Mouse (Mus musculus) cerebellum, adult 11 months (tissue): ENCODE measurements around the gene Gm10972.
"Not testable (repeated sequence)": the region's sequence is repeated elsewhere in the genome, so short reads cannot be mapped to it uniquely, and the experiment has no call there.

Source experiments
- DNase-seq: peaks from one replicate; pipeline ENCODE4 v3.0.0; 2022

Gm10972 gene

DNA sequence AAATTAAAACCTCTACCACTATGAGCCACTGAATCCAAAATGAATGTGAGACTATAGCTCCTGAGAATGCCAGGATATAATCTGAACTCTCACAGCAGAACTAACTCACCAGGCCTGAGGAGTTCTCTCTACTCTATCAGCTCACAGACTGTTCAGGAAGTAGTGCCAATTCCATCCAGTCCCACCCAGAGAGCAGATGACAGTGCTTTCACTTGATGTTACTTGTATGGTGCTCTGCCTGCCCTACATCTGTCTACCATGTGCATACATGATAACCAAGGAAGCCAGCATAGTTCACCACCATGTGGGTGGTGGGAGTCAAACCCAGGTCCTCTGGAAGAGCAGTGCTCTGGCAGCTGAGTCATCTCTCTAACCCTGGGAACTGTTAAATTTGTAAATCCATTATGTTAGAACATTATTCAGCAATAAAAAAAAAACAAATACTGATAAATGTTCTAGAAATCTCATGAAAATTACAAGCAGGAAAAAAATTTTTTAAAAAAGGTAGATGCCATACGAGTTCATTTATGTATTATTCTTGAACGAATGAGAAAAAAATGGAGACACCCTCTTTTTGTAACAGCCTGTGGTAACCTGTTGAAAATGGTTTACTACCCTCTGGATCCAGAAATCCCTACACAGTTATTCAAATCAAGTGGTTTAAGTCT lies at the start of gene Gm10972:
Gene Gm10972, plus strand, starts transcription at position 618 of the 668 bp plus-strand sequence.
- DNase-seq, result not testable (repeated sequence)

DNA sequence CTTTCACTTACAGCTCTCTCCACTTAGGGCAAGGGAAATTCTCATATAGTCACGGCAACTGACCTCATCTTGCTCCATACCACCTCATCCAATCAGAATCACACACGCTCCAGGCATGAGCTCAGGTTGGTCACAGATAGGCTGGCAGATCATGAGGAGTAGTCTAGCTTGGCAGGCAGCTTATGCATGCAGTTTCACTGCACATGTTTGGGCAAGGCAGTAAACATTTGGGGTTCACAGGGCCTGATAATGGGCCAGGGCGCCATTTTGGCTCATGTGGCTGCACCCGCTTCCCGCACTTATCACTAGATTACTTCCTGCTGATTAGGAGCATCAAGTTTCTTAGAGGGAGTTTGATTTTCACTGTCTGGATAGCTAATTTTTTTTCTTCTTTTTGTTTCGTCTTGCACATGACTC lies 47.0 kb upstream of the Gm10972 start:
- no peak for DNase-seq

DNA sequence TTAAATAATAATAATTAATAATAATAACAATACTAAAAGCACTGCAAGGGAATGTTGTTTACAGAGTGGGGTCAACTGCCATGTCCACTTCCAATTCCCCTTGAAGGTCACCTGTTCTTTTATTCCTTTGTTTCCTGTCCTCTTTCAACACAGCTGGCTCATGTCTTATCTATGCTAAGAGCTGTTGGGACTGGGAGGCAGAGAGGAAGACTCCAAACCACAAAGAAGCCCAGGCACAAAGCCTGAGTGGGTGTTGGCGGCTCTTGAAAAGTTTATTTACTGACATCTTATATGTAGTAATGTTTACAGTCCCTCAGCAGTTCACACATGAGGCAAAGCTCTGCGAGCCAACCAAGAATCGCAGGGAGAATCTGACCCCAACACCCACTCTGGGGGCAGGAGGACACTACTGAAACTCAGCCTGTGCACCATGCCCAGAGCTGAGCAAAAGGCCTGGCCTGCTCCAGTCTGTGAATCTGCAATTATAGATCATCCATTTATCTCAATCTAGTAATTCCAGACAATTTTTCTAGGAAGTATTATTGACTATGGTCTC lies 45.6 kb upstream of the Gm10972 start:
- DNase-seq, result no peak

DNA sequence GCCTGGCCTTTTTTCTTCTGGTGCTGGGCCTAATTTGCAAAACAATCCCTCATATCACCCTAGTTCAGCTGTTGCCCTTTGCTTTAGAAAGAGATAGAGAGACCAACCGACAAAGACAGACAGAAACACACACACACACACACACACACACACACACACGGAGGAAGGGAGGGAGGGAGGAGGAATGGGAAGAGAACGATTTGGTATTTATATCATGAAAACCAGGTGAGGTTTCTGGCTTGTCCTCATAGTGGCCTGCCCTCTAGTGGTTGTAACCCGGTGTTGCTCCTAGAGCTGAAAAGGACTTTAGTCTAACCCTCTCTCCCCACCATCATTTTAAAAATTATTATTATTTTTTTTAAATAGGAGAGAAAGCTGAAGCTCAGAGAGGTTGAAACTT lies 41.0 kb upstream of the Gm10972 start:
- DNase-seq, result peak; percentile 50

DNA sequence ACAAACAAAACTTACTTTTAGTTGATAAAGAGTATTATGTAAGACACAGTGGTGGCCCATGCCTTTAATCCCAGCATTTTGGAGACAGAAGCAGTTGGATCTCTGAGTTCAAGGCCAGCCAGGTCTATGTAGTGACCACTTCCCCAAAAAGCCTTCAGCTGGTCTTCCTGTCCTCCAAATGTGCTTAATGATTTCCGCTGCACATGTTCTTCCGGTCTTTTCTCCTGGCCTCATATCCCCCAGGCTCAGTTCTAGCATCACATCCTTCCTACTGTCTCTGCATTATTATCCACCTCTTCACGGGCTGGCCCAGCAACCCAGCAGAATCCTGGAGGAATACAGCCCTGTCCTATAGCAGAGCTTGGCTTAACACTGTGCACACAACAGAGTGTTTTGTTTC lies 33.3 kb upstream of the Gm10972 start:
- no peak for DNase-seq

DNA sequence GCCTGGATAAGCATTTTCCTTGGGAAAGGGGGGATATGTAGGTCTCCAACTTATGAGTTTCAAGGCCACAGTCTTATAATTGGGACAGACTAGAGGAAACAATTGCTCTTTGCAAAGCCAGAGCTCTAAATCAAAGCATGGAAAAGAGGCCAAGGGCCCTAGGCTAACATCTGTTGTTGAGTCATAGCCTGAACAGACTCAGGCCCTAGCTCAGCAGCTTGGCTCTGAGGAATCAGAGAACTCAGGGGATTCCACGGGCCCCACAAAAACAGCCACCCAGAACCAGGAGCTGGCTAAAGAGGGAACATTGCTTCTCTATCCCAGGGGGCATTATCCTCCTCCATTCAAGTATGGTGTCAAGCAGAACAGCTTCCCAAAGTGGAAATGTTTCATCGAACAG lies 32.3 kb upstream of the Gm10972 start:
- no peak for DNase-seq

DNA sequence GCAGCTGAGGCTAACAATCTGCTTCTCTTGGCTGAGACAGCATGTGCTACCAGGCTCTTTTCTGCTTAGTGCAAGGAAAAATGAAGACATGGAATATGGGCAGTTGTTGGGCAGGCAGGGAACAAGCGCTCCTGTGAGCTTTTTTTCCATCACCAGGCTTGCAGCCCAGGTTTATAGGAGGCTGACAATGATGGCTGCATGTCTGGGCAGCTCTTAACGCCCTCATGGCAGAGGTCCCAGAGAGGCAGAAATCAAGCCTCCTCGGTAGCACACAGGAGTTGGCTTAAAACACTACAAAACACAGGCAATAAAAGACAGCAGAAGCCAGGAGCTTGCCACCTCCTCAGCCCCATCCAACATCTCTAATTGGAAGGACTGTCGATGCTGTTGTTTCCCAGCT lies 31.6 kb upstream of the Gm10972 start:
- no peak for DNase-seq

DNA sequence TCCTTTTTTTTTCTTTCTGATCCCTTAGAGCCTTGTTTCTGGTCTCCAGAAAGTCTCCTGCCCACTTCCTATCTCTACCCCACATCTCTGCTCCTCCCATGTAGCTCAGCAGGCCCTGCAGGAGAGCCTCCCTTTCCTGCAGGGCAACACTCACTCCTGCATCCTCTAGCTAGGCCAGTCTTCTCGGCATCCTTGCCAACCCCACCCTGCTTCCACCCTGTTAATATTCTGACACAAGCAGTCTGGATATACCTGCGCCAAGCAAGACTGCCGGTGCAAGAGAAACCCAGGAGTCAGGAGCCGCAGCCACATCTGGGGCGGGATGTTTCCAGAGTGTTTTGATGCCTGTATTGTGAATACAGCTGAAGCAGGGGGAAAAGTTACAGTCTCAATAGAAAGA lies 31.1 kb upstream of the Gm10972 start:
- DNase-seq, result no peak

DNA sequence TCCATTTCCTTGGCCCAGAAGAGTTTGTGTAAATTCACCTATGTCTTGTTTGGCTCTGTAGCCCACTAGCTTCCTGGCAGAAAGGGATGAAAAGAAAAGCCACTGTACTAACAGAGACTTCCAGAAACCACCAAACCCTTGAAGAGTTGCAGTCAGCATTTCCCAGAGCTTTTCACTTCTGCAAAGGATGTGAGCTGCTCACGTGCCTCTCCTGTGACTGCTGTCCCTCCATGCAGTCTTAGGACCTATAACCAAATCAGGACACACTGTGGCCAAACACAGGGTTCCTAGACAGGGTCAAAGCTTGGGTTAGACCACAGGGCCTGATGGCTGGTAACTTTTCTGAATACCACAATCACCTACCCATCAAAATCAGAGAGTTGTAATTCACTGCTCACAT lies 30.6 kb upstream of the Gm10972 start:
- no peak for DNase-seq

DNA sequence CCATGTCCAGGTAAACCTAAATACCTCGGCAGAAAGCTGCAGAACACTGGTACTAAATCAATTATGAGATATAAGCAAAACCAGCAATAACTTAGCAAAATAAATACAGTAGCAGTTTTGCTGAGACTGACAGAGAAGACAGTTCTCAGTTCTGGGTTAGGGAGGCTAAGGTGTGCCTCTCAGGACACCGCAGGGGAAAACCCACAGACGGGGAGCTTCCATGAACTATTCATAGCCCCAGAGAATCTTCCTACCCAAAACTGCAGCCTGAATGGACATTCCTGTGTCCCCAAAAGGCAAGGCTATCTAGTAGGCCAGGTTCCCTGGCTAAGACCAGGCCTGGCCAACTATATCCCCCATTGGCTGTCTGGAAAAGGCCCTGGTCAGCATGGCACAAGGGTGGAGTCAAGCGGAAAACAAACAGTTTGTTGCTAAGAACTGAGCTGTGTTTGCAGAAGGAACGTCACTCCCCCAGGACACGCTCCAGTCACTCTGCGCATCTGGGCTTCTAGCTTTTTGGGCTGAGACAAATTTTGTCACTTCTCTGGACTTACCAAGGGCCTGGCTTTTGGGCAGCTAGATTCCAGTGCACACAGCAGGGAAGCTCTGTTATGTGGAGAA lies 29.5 kb upstream of the Gm10972 start:
- DNase-seq, result no peak

DNA sequence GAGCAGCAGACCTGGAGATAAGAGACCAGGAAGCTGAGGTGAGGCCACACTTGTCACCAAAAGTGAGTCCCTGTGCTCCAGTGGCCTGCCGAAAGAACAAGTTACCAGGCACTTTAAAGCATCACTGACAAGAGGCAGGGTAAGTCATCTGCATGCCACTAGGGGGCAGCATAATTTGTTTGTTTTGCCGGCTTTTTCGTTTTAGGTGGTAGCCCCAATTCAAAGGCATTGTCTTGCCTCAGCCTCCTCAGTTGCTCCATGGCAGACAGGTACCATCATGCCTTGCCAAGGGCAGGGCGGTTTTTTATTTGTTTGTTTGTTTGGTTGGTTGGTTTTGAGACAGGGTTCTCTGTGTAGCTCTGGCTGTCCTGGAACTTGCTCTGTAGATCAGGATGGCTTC lies 26.2 kb upstream of the Gm10972 start:
- peak; percentile 23 for DNase-seq

DNA sequence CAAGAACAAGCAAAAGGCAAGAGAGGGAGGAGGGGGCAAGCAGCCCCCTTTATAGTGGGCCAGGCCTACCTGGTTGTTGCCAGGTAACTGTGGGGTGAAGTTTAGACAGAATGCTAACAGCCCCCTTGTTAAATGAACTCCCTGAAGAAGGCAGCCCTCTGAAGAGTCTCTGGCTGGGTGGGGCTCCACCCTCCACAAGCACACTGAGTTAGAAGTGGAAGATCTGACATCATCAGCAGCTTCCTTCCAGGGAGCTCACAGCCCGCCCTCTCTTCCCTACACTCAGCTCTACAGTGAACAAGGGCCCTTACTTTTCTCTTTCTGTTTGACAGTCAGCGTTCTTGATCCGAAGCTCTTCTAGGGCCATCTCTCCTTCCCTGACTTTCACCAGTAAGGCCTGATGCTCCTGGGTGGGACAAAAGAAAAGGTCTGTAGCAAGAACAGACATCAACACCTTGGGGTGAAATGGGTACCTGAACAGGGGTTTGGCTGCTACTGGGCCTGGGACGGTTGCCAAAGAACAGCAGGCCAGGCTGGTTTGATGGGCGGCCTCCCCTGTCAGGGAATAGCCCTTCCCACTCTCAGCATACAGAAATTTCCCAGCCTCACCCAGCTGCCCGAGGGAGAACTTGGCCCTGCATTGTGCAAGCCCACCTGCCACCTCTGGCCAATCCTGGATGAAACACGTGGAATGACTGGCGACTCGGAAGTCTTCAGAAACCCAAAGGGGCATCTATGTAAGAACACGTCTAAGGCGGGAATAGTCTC lies 21.0 kb upstream of the Gm10972 start:
- no peak for DNase-seq

DNA sequence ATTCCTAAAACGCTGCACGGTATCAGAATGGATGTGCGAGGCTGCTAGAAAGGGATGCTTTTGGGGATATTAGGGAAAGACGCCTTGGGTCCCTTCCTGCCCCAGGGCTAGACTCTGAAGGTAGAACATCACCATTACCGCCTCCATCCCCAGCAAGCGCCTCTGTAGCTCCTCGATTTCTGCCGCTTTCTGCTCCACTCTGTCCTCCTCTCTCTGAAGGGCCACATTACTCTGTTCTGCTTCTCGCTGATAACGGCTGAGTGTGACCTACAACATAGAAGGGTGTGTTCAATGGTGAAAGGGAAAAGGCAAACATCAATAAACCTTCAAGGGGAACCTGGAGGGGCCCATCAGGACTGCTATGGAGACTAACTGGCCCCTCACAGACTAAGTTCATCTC lies 20.4 kb upstream of the Gm10972 start:
- DNase-seq, result no peak

DNA sequence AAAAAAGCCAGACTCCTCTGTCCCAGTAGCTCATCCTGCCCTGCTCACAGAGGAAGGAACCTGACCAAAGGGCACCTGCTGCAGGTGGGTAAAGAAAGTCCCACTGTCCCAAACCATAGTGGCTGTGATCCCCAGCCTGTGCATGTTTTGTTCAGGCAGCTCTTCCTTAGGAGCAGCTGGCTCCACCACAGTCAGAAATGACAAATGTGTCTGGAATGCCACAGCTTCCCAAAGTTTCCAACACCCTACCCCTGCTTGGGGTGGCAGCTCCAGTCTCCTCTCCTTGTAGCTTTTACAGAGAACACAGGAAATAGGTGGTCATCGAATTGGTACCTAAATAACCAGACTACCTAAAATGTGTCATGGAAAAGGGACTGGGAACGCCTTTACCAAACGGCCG lies 18.6 kb upstream of the Gm10972 start:
- DNase-seq, result no peak

DNA sequence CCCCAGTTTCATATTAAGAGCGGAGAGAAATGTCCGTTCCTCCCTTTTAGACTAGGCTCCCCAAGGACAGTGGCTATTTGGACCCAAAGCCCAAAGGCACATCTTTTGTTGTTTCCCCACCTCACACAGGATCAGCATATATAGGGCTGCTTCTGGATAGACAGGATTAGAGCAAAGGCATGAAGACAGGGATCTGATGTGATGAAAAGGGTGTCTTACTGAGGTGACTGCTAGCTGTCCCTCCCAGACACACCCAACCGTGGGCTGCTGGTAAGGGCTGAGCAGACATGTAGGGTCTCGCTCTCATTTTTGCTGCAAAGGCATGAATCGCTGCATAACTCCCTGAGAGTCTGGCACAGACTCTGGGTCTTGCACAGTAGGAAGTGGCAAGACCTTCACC lies 14.2 kb upstream of the Gm10972 start:
- DNase-seq, result no peak

DNA sequence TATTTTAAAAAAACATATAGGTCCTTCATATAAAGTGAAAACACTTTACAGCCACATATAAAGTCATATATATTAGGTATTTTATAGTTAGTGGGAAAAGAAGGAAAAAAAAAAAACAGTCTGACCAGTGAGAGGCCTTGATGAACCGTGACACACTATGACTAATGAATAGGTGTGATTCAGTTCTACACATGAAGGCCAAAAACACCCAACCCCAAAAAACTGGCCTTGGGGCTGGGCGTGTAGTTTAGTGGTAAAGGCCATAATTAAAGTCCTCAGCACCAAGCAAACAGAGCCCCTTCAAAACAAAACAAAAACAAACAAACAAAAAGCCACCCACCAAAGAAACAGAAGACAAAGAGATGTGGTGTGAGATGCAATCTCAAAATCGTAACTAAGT lies 13.0 kb upstream of the Gm10972 start:
- no peak for DNase-seq

DNA sequence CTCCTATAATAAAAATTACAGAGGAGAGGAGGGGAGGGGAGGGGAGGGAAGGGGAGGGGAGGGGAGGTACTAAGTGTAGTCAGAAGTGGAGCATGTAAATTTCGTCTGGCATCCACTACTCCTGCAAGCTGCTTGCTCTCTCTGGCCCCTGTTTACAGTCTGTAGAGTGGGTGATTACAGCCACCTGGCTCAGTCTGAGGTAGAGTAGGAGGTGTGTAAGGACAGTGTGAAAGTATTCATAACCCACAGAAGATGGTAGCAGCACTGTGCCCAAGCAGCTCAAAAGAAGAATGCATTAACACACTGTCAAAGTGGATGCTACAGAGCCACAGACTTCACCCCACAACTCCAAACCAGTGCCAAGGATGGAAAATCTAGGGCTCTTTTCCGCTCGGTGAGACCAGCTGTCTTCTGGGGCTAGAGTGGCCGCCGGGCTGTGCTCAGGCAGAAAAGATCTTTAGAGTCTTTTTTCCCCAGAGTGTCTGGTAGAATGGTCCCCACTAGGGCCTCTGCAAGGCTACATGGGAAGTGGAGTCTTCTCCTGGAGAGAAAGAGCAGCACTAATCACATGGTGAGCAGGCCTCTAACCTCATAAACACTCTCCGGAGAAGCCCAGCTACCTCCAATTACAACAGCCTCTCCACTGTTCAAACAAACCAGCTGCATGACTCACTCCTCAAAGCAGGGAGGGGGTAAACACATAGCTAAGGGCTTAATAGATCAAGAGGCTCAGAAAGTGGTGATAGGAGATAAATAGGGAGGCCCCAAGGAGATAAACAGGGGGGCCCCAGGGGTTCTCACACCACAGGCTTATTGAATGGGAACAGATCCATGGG lies 6.1 kb downstream of the Gm10972 start:
- no peak for DNase-seq

DNA sequence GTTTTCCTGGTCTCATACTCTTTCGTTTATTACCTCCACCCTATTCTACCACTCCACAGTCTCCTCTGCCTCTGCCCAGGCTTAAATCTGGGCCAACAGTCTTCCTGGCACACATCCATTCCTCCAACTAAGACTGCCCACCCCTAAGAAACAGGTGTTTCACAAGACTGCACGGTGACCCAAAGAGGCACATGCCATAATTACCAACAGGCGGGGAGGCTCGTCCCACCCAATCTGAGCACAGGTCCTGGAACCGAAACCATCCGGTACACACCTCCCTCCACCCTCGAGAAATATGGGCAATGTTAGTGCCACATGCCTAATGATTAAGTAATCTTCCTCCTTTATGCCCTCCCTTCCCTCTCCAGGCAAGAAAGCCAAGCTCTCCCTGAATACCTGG lies 7.5 kb downstream of the Gm10972 start:
- DNase-seq, result no peak

DNA sequence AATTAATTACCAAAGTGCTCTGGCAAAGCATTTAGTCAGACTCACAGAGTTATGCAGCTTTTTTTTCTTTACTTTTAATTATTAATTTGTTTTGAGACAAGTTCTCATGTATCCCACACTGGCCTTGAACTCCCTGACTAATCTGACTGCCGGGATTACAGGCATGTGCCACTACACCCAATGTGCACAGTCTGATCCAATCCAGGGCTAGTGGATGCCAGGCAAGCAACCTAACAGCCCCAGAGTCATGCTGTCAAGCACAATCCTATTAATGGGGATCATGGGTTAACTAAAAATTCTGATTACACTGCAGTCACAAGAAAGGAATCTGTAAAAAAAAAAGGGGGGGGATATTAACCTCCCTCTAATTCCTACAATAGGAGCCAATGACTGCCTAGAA lies 11.1 kb downstream of the Gm10972 start:
- not testable (repeated sequence) for DNase-seq

DNA sequence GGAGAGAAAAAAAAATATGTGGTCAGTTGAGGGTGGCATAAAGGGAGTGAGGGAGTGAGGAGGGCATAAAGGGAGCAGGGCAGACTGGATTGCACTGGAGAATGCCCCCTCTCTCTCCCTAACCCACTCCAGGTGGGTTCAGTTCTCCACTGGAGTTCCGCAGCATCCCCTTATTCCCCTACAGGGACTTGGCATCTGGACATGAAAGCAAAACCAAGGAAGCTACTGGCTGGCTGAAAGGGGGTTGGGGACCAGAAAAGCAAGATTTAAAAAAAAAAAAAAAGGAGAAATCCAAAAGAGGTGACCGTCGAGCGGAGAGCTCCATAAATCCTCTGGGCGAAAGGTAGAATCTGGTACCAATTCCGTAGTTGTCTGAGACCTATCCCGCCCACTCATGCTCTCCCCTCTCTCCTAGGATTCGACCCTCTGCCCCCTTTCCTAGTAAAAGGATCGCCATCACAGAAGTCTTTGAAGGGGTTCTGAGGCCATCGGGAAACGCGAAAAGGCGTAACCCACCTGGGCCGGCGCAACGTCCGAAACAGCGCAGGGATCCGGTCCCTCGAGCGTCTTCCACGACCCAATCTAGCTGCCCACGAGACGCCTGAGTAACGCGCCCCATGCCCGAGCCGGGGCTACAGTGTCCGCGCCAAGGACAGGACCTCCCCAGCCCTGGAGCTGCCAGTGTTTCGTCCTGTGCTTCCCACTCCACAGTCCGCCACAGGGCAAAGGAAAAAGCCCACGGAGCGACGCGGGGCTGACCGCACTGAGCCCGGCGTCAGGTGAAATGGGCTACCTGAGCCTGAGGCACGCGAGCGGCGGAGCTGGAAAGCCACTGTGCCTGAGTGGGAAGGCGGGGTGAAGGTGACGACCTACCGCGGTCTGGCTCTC lies 15.2 kb downstream of the Gm10972 start:
- not testable (repeated sequence) for DNase-seq

DNA sequence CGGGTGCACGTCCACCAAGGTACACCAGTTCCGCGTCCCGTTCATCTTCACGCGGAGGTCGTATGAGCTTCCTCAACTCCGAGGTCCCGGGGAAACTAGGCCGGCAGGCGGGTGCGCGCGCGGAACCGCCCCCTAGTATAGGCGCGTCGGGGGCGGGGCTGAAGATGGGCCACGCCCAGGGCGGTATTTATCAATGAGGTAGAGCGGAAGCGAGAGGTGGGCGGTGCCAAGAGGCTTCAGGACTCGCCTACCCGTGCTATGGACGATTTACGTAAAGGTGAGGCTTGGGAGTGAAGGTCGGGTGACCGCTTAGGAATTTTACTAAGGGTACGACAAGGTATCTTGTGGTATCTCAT lies 15.8 kb downstream of the Gm10972 start, which contains the start of gene Tuft1:
Gene Tuft1, minus strand, starts transcription at position 133 of the 356 bp plus-strand sequence.
- peak; percentile 62 for DNase-seq
